Mouse (Mus musculus) gastrocnemius, adult 18-20 months (tissue): ENCODE measurements around the gene Rgs3. TPM values are rescaled to one million over a fixed set of nuclear protein-coding genes. Genes with fewer than 3 reads are reported as not detected.

Experiments used
- DNase-seq: peaks from one replicate; pipeline ENCODE4 v3.0.0; 2021; ENCODE audit warnings: low spot score
- total RNA-seq, 2 experiments: library from RNA; stranded (reverse); gene quantifications; 2 replicates each; pipeline ENCODE4 v1.2.3; 2021

The Rgs3 gene
- total RNA-seq, 2 experiments from 2014 or later = 7.4 to 9.3 TPM

- no peak for DNase-seq
These were observed 92.6 kb downstream of the Rgs3 start for GRCm38 (mm10) chr4:62652215-62652614.

GRCm38 (mm10) chr4:62652921-62653757 is 93.5 kb downstream of the Rgs3 start:
- DNase-seq = no peak

GRCm38 (mm10) chr4:62653922-62654661 is 94.4 kb downstream of the Rgs3 start:
- no peak for DNase-seq

DNA sequence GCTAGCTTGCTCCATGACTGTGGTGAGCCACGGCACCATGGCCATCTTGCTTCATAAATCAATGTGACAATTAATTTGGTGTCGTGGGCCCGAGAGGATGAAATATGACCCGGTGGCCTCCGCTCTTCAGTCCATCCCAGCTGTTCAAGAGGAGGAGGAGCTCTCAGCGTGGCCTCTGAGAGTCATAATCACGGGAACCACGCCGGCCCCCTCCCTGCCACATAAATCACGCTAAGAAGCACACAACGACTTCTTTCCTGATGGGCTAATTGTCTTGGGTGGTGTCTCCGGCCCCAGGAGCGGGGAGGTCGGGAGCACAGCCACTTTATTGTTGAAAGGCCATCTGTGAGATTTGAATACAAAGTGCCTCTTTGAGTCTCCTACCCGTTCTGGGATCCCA is 99.6 kb downstream of the Rgs3 start:
- no peak for DNase-seq

DNA sequence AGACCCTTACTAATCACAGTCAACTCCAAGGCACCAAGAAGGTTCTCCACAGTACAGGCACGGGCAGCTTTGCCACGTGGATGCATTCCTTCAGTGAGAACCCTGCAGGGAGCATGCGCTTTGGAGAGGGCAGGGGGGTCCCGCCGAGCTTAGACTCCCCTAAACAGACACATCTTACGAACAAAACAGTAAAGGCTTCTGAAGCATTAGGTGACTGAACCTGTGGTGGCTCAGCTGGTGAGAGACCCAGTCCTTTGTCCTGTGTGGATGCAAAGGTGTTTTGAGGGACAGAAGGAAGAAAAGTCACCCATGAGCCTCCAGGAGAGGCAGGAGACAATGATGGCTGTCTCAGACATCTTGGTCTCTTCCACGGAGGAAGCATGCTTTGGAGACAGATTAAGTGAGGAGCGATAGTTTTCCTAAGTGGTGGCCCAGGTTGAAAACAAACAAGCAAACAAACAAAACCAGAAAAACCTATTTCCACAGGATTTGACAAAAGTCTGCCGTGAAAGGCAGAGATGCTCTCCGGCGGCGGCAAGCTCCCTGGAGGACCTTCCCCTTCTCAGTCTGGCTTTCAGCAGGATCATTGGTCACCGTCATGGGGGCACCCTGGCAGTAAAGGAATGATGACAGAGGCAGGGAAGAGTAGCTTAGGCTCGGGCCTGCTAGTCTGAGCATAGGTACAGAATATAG is 100.4 kb downstream of the Rgs3 start:
- DNase-seq = no peak

DNA sequence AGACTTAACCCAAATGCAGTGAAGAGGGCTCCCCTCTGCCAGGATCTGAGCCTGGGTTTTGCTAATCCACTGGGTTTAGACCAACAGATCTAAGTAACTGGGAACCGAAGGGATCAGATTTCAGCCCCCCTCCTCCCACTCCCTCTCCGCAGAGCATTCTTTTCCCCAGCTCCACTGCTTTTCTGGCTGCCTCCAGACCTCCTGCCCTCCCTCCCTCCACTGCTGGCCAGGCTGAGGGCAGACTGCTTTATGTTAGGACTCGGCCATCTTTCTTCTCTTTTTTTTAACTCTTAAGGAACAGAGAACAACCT is 100.9 kb downstream of the Rgs3 start:
- no peak for DNase-seq

DNA sequence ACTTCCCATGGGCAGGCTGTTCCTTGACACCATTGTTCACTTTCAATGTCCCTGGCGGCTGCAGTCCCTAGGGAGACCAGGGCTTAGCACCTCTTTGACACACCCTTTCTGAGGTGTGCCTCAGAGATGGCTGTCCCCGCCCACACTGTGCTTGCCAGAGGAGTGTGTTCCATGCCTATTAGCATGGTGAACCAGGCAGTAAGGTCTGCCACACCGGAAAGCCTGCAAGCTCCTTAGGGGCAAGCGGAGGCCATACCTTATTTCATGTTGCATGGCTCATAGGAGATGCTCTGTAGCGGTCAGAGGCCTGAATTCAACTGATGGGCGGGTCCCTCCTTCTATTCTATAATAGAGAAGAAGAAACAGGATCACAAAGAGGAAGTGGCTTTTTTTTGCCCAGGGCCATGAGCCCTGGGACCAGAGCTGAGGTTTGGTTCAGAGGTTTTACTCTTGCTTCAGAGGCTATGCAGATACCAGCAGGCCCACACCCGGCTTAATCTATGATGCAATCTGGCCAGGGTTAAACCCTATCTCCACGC is 101.7 kb downstream of the Rgs3 start:
- no peak for DNase-seq

GRCm38 (mm10) chr4:62663348-62663747 is 103.7 kb downstream of the Rgs3 start:
- no peak for DNase-seq

GRCm38 (mm10) chr4:62665842-62666241 is 106.2 kb downstream of the Rgs3 start:
- no peak for DNase-seq

- no peak for DNase-seq
These were observed 109.0 kb downstream of the Rgs3 start for GRCm38 (mm10) chr4:62668666-62669065.

- no peak for DNase-seq
These were observed 109.7 kb downstream of the Rgs3 start for GRCm38 (mm10) chr4:62669094-62670071.

DNA sequence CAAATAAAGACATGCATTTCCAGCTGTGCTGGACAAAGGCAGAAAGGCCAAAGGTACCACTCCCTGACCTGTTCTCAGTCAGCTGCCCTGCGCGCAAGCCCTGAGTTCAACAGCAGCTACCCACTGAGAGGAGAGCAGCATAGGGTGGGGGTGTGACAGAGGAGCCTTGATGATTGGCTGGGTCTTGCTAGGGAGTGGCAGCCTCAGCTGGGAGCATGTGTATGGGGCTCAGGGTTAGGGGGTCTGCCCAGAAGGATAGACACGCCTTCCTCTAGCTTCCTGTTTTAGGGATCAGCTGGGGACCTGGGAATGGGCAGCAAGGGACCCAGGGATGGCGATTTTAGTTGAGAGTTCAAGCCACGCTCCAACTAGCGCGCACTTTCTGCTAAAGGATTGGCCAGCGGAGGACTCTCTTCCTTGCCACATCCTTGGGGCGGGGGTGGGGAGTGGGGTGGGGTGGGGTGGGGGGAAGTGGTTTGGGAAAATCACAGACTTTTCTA is 113.9 kb downstream of the Rgs3 start:
- no peak for DNase-seq

DNA sequence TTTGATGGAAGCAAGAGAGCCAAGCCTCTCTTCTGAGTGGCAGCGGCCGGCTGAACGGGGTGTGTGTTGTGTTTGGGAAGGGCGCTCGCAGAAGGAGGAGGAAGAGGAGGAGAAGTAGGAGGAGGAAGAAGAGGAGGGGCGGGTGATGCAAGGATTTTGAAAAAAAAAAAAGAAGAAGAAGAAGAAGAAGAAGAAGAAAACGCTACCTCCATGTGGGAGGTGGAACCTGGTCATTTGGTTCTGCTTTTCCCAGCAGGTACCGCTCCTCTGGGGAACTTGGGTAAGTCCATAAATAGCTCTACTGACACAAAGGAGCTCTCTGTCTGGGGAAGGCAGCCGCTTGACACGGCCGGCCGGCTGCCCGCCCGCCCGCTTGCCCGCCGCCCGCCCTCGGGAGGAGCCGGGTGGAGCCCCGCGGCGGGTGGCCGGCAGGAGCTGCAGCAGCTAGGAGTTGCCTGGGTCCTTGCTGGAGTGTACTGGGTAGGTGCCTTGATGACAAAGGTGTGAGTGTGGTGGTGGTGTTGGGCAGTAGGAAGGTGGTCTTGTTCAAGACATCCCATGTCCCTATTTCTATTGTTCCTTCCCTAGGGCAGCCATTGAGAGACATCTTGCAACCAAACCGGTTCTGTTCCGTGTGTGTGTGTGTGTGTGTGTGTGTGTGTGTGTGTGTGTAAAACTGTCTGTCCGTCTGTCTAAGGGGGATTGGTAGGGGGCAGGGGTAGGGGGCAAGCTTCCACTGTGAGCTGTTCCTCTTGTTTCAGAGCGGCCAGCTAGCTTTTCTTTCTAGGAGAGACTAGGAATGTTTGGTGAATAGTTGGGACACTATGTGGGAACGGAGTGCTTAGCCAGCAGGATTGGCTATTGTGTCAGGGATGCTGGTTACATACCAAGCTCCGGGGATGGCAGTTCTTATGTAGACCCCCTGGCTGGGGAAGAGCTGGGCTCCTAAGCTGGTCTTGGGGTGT is 114.7 kb downstream of the Rgs3 start:
- DNase-seq = no peak

- DNase-seq = no peak
These were observed 115.7 kb downstream of the Rgs3 start for GRCm38 (mm10) chr4:62675394-62675793.

DNA sequence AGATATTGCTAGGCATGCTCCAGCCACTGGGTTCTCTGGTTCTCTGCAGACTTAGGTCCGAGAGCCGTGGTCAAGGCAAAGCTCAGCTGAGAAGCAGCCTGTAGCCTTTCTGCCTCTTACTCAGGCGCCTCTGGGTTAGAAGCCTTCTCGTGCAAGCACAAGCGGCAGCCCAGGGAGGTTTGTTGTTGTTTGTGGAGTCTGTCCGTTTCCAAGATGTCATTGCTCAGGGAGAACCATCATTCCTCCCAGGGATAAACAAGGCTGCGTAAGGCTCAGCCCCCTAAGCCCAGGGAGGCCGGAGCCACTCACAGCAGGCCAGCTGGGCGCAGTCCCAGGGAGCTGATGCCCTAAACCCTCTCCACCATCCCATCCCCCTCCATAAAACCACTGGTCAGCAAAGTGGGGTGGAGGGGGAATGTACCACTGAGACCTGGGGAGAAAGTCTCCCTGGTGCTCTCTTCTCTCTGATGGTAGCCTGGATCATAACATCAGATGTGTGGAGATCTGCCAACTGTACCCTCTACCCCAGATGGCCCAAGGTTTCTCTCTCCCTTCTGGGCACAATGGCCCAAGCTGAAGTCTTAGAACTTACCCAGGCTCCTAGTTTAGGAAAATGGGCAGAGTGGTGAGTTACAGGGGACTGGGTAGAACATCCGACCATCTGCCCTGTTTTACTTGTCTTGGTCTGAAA is 117.5 kb downstream of the Rgs3 start:
- no peak for DNase-seq

GRCm38 (mm10) chr4:62679157-62679556 is 119.5 kb downstream of the Rgs3 start:
- no peak for DNase-seq

GRCm38 (mm10) chr4:62681467-62681866 is 121.8 kb downstream of the Rgs3 start:
- DNase-seq = no peak

DNA sequence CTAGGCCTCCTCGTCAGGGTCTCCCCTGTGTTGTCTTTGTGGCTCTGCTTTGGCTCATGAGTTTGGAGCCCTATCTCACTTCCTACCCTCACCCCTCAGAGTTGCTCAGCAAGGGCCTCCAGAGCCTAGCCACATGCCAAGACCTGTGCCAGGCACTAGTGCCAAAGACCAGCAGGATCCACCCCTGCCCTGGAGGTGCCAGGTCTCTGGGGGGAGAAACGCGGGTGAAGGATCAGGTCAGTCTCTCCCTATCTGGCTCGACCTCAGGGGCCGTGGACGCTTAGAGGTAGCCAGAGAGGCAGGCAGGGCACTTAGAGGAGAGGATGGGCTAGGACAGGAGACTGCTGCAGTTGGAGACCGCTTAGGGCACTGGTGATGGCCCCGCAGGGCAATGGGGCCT is 122.7 kb downstream of the Rgs3 start:
- DNase-seq = no peak

GRCm38 (mm10) chr4:62683148-62683547 is 123.5 kb downstream of the Rgs3 start:
- no peak for DNase-seq
